Mouse (Mus musculus) layer of hippocampus, adult 11-12 months (tissue): ENCODE measurements around the gene Mast4.

ENCODE experiments used
- DNase-seq: peaks from one replicate; pipeline ENCODE4 v3.0.0; 2022; ENCODE audit warnings: low spot score

Mast4 gene

DNA sequence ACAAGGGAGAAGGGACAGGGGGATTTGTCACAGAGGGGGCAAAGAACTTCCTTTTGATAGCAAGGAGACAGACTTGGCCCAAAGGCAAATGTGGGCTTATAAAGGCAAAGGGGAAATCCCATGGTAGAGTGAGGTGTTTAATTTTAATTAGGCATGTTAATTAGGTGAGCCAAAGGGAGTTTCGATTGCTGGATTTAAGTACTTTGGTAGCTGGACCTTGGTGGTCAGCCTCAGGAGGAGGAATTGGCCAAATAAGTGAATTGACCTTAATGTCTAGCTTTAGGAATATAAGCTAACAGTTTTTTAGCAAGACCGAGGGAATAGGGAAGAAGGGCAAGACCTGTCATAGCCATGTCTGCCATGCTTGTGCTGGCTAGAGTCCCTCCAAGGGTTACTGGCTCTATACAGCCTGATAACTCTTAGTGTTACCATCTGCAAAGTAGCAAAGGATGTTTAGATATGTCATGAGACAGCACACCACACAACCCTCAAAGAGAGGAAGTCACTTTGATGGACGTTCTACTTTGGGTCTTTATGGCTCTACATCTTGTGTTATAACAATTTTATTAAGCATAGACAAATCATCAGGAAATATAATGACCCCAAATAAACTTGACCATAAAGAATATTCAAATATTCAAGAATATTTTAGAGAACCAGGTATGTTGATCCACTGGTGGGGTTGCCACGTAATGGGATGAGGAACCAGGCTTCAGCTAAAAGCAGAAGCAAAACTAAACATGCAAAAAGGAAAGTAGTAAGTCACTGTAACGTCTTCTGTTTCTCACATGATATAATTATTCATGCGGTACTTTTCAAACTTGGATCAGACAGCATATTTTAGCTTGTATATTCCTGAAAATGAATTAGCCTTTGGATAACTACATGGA is 644.9 kb downstream of the Mast4 start:
- DNase-seq: no peak

- DNase-seq: no peak
Observed at GRCm38 (mm10) chr13:102688121-102688520, 646.2 kb downstream of the Mast4 start.

DNA sequence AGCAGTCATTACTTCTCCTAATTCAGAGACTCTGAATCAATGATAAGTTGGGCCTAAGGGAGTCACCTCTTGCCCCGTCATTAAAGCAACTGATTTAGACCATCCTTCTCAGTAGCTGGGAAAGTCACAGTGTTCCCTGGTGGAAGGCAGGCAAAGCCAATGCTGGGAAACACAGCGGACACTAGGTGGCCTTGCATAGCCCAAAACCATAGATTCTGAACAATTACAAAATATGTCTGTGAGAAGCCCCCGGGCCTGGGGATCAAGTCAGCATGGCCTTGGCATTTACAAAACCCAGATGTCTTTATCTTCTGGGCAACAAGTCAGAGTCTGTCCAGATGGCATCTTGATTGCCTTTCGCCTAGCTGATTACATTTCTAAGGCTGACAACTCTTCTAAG is 649.4 kb downstream of the Mast4 start:
- DNase-seq: no peak
